Mouse (Mus musculus) forebrain, embryonic 14.5 days (tissue): ENCODE measurements around the gene Pex12. TPM values are rescaled to one million over a fixed set of nuclear protein-coding genes. Genes with fewer than 3 reads are reported as not detected.

Experiments
- ATAC-seq: fragments of 200-750 bp; cut with Nextera tagmentation; 2 replicates; pipeline ENCODE4 v1.8.0; 2017; ENCODE audit warnings: mild to moderate bottlenecking, moderate library complexity
- DNase-seq: peaks from one replicate; pipeline ENCODE4 v3.0.0-alpha.2; 2015; ENCODE audit warnings: low spot score
- H3K27ac ChIP-seq: fragments of 300-500 bp; sonication (generic); 2 replicates; pipeline ENCODE4 v1.5.1; 2014; ENCODE audit warnings: low read depth, mild to moderate bottlenecking, control low read depth, low read length, moderate library complexity
- H3K27me3 ChIP-seq: fragments of 300-500 bp; sonication (generic); replicated peaks from 2 replicates; pipeline ENCODE4 v1.6.1; 2014; ENCODE audit warnings: low read length, control low read depth, mixed read lengths; ENCODE audit not compliant: control insufficient read depth, insufficient read depth
- H3K36me3 ChIP-seq: fragments of 300-500 bp; sonication (generic); 2 replicates; pipeline ENCODE4 v1.6.1; 2014; ENCODE audit warnings: low read length, control low read depth; ENCODE audit not compliant: control insufficient read depth, insufficient read depth
- H3K4me1 ChIP-seq: fragments of 300-500 bp; sonication (generic); 2 replicates; pipeline ENCODE4 v1.6.1; 2014; ENCODE audit warnings: antibody characterized with exemption, low read length, control low read depth; ENCODE audit not compliant: control insufficient read depth, insufficient read depth
- H3K4me2 ChIP-seq: fragments of 300-500 bp; sonication (generic); 2 replicates; pipeline ENCODE4 v1.6.1; 2014; ENCODE audit warnings: mild to moderate bottlenecking, control low read depth, low read length
- H3K4me3 ChIP-seq: fragments of 300-500 bp; sonication (generic); 2 replicates; pipeline ENCODE4 v1.5.1; 2014; ENCODE audit warnings: low read depth, low read length, control low read depth
- H3K9ac ChIP-seq: fragments of 300-500 bp; sonication (generic); 2 replicates; pipeline ENCODE4 v1.6.1; 2014; ENCODE audit warnings: mild to moderate bottlenecking, low read length, control low read depth, moderate library complexity
- H3K9me3 ChIP-seq: fragments of 300-500 bp; sonication (generic); replicated peaks from 2 replicates; pipeline ENCODE4 v1.6.1; 2016; ENCODE audit warnings: low read length, control low read depth, mixed read lengths; ENCODE audit not compliant: control insufficient read depth
- WGBS: fragments of 180-500 bp; shearing (Covaris S2); extraction: QIAGEN DNeasy Blood & Tissue Kit; methylation state at CpG from one replicate; pipeline ENCODE4 v1.1.7; 2014; 5-methylcytosine and 5-hydroxymethylcytosine counted together
- polyA plus RNA-seq: library from polyadenylated mRNA; unstranded; fragments of >200 nt; fragmentation: Nextera tagmentation; extraction: Ambion mirVana; gene quantifications from 2 replicates; pipeline ENCODE4 v1.2.1, GENCODE M21; 2014

The Pex12 gene
- polyA plus RNA-seq, 1 experiment from 2014 or later, result 23.3 TPM

DNA sequence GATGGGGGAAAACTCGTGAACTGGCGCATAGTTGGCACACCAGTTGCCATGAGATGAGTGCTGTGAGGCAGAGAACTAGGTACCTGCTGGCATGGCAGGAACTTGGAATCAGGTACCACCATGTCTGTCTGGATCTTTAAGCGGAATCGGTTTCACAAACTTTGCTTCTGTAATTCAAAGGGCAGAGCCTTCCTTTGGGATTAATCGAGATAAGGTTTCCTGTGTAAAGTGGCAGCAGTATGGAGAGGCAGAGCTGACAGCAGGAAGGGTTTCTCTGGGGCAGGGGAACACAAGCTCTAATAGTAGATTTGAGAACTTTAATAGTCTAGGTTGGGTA, 10.2 kb downstream of the Pex12 start:
- Histone ChIP-seq H3K27me3 (no peaks in the 10 kb centered on the region), H3K4me1 (peaks cover 17% of the 10 kb centered on the region), H3K27ac (no peak overlapping the region), H3K9ac (peak overlapping the region; percentile 72), H3K9me3 (no peaks in the 10 kb centered on the region), H3K4me3 (peak overlapping the region; percentile 50), H3K36me3 (peaks cover 16% of the 10 kb centered on the region), H3K4me2 (peak overlapping the region; percentile 68)
- ATAC-seq (no peak), DNase-seq (no peak)
- under 1% methylated on average over 5 of the region's 5 CpGs for WGBS

DNA sequence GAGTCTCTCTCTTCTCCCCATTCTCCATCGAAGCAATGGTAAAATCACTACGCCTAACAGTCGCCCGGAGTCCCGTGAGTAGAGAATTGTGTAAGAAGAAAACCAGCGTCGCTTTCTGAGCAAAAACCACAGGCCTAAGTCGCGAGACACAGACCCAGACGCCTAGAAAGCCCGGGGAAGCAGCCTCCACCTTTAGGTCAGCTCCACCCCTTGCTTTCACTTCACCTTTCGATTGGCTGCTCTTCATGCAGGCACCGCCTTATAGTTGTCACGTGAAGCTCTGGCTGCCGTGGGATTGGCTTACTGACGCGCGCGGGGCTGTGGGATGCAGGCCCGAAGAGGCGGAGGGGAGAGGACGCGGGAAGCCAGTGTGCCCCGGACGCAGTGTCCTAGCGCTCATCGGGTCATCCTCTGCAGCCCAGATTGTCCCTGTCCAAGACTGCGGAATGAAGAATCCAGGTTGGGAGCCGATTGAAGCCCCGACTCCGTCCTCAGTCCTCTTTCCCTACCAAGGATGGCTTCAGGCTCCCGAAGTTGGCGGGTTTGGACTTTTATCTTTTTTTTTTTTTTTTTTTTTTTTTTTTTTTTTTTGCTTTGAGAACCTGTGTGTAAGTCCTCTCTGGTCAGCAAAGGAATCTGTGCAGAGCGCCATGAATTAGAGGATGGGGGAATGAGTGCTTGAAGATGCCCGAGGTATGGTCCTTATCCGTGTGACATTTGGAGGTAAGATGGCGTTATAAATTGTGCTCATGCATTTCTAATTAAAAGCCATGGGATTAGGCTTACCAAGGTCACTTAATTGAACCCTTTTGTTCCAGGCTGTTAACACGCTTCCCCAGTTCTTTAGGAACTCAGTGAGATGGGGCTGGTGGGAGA, 10.8 kb downstream of the Pex12 start:
- peak overlapping the region; percentile 72; the same call in 1 of the 2 replicates for H3K27ac ChIP-seq
- H3K4me3 ChIP-seq, result peak overlapping the region; percentile 50
- ATAC-seq (peak; percentile 100), DNase-seq (peak; percentile 98)
- H3K9me3 ChIP-seq, result no peaks in the 10 kb centered on the region
- peak overlapping the region; percentile 68 for H3K4me2 ChIP-seq
- peaks cover 17% of the 10 kb centered on the region for H3K4me1 ChIP-seq
- under 1% methylated on average over 38 of the region's 38 CpGs for WGBS
- peak overlapping the region; percentile 72 for H3K9ac ChIP-seq
- H3K27me3 ChIP-seq, result no peaks in the 10 kb centered on the region
- H3K36me3 ChIP-seq, result peaks cover 14% of the 10 kb centered on the region

DNA sequence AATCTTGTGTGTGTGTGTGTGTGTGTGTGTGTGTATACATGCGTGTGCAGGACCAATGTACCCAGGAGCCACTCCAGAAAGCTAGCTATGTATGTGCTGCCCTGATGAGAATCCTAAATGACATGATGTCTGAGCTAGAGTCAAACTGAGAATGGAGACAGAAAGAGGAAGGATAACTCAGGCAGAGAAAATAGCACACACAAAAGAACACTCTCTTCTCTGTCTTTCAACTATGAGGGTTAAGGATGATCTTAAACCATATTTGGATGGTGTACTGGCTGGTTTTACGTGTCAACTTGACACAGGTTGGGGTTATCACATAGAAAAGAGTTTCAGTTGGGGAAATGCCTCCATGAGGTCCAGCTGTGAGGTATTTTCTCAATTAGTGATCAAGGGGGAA, 12.8 kb downstream of the Pex12 start:
- Histone ChIP-seq H3K9me3 (no peaks in the 10 kb centered on the region), H3K4me1 (peaks cover 17% of the 10 kb centered on the region), H3K27ac (no peak overlapping the region), H3K4me3 (no peak overlapping the region), H3K4me2 (no peak overlapping the region), H3K36me3 (no peaks in the 10 kb centered on the region), H3K9ac (no peak overlapping the region), H3K27me3 (no peaks in the 10 kb centered on the region)
- ATAC-seq (no peak), DNase-seq (no peak)
- WGBS, result 89% methylated on average over 2 of the region's 2 CpGs

DNA sequence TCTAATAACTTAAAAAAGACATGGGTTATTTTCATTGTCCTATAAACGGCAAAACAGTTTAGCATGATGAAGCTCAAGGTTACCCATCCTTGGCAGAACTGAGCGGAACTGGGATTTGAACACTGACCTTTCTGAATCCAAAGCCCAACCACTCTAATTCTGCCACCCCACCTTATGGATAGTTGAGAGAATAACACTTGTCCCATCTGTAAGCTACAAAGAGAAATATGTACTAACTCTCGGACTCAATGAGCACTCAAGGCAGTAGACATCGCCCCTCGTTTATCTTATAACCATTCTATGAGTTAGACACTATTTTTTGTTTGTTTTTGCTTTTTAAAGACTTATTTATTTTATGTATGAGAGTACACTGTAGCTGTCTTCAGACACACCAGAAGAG, 13.3 kb downstream of the Pex12 start:
- Histone ChIP-seq H3K27ac (no peak overlapping the region), H3K9ac (no peak overlapping the region), H3K9me3 (no peaks in the 10 kb centered on the region), H3K4me3 (no peak overlapping the region), H3K4me2 (no peak overlapping the region), H3K27me3 (no peaks in the 10 kb centered on the region), H3K4me1 (peaks cover 16% of the 10 kb centered on the region), H3K36me3 (no peaks in the 10 kb centered on the region)
- no peak for DNase-seq
- WGBS, result 97% methylated on average over 5 of the region's 5 CpGs
- ATAC-seq, result no peak

DNA sequence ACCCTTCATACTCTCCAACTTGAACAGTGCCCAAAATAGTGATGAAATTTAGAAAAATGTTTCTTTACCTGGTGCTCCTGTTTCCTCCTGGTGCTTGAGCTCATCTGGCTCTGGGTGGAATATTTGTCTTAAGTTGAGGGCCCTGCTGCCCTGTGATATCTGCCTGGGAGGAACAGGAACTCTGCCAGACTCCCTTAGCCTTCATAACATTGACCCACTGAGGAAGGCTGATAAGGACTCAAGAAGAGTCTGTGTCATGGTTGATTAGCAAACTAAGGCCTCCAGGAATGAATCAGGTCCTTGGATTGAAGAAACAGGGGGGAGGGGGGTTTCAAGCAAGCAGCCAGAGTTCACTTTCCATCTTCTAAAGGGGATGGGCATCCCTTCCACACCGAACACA, 15.8 kb downstream of the Pex12 start, which contains the start of gene Slfn14:
Gene Slfn14 (minus strand): TSS at position 161 of the 400 bp plus-strand sequence.
- H3K27me3 ChIP-seq, result no peaks in the 10 kb centered on the region
- no peaks in the 10 kb centered on the region for H3K36me3 ChIP-seq
- DNase-seq (no peak), ATAC-seq (no peak)
- no peaks in the 10 kb centered on the region for H3K9me3 ChIP-seq
- H3K9ac ChIP-seq, result no peak within 1 kb of the TSS
- H3K4me2 ChIP-seq, result no peak within 1 kb of the TSS
- no peak within 1 kb of the TSS for H3K4me3 ChIP-seq
- 0 out of 2 replicates have a peak, but pooled peaks cover 3% of the 10 kb centered on the region for H3K4me1 ChIP-seq
- 76% methylated on average over 1 of the region's 1 CpGs for WGBS
- no peak within 1 kb of the TSS for H3K27ac ChIP-seq

DNA sequence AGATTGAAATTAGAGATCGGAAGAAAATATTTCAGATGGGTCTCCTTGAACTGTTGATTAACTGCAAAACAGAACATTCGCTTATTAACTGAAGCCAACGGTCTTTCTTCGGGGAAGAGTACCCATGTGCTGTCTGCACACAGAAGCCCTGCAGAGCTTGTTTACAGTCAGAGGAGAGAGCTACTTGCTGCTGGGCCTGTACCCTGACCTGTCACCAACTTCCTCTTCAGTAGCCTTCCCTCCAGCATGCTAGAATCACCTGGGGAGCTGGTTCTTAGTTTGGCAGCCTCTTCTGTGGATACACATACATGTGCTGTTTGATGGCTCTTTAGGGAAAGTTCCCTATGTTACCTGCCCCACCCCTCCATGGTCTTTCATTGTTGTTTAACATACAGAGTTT, 16.8 kb downstream of the Pex12 start:
- Histone ChIP-seq H3K9ac (no peak overlapping the region), H3K27me3 (no peaks in the 10 kb centered on the region), H3K9me3 (no peaks in the 10 kb centered on the region), H3K27ac (no peak overlapping the region), H3K4me1 (no peaks in the 10 kb centered on the region), H3K4me3 (no peak overlapping the region), H3K36me3 (no peaks in the 10 kb centered on the region), H3K4me2 (no peak overlapping the region)
- ATAC-seq, result no peak
- 94% methylated on average over 4 of the region's 4 CpGs for WGBS
- DNase-seq, result no peak

DNA sequence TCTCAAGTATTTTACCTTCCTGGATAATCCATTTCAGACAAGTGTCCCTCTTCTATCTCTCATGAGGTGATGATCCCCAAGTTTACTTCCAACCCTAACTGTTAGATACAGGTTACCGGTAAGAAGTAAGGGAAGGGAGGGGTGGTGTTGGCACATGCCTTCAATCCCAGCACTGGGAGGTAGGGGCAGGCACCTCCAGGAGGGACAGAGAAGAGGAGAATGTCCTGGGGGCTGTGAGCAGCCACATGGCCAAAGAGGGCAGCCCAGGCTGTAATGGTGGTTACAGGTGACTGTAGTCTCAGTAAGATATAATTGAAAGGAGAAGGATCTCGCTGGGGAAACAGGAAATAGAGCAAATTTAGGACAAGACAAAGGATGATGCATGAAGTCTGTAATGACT, 20.3 kb downstream of the Pex12 start:
- 64% methylated on average over 2 of the region's 2 CpGs for WGBS
- H3K4me1 ChIP-seq, result no peaks in the 10 kb centered on the region
- ATAC-seq, result no peak
- no peaks in the 10 kb centered on the region for H3K9me3 ChIP-seq
- DNase-seq, result no peak
- no peaks in the 10 kb centered on the region for H3K27me3 ChIP-seq
- no peak overlapping the region for H3K9ac ChIP-seq
- H3K36me3 ChIP-seq, result no peaks in the 10 kb centered on the region
- H3K4me3 ChIP-seq, result no peak overlapping the region
- H3K4me2 ChIP-seq, result no peak overlapping the region
- no peak overlapping the region for H3K27ac ChIP-seq

DNA sequence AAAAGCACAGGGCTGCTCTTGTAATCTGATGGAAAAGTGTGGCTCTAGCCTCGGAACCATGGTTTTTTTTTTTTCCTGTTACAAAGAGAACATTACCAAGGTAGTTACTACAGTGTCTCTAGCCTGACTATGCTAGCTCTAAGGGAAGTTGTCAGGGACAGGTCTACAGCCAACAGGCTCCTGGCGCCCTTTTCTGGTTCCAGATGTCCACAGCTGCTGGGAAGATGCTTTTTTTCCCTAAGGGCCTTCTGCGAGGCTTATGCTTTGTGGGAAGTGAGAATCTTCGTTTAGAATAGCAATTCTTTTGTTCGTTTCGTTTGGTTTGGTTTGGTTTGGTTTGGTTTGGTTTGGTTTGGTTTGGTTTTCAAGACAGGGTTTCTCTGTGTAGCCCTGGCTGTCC, 22.7 kb downstream of the Pex12 start:
- Histone ChIP-seq H3K4me1 (no peaks in the 10 kb centered on the region), H3K36me3 (no peaks in the 10 kb centered on the region), H3K9me3 (no peaks in the 10 kb centered on the region), H3K27ac (no peak overlapping the region), H3K9ac (no peak overlapping the region), H3K4me3 (no peak overlapping the region), H3K4me2 (no peak overlapping the region), H3K27me3 (no peaks in the 10 kb centered on the region)
- DNase-seq (no peak), ATAC-seq (no peak)
- WGBS, result 77% methylated on average over 6 of the region's 6 CpGs

DNA sequence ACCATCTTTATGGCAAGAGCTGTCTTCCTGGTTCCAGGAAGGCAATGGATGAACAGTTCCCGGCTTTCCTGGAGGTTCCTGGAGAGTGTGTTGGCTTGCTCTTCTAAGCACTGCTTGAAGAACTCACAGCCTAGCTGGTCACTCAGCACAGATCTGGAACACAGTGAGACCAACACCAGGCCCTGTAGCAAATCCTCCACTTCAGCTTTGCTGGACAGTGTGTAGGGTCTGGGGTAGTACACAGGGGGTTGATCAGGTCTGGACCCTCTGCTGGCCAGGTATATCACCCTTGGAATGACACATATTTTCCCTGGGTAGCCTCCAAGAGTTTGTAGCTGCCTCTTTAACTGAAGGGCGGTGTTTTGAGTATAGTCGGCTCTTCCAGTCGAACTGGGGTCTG, 23.4 kb downstream of the Pex12 start:
- no peaks in the 10 kb centered on the region for H3K4me1 ChIP-seq
- H3K4me3 ChIP-seq, result no peak overlapping the region
- 84% methylated on average over 4 of the region's 4 CpGs for WGBS
- H3K9ac ChIP-seq, result no peak overlapping the region
- no peak overlapping the region for H3K27ac ChIP-seq
- H3K36me3 ChIP-seq, result no peaks in the 10 kb centered on the region
- H3K27me3 ChIP-seq, result no peaks in the 10 kb centered on the region
- no peak overlapping the region for H3K4me2 ChIP-seq
- DNase-seq (no peak), ATAC-seq (no peak)
- no peaks in the 10 kb centered on the region for H3K9me3 ChIP-seq
